12 mouse cellular contexts compared by ENCODE assay signal in the genomic region with DNA sequence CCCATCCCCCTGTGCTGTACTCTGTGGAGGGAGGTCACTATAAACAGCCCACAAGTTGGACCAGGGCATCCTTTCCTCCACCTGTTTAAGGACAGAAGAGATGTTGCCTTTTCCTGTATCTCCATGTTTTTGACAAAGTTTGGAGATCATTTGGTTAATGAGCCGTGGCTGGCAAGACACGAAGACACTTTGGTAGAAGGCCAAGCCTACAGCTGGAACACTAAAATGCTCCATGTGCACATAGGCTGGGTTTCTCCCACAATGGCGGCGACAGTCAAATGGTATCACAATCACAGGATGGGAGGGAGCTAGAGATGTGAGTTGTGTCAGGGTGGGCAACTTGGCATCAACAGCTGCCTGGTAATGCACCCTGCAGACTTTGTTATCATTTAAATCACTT.
"Had no signal": no experiment of that assay in that cellular context is flagged by ENCODE, and none has a peak within 500 bp of the region (broad histone marks: within the 10 kb centered on the region; RNA-seq: fewer than 3 reads in every experiment).

No protein-coding gene starts in this region.

- DNase-seq: kidney, adult 8-10 months; kidney, postnatal 36 days; left cerebral cortex, postnatal 4 days; midbrain, embryonic 14.5 days; retina, postnatal 1 day; right cerebral cortex, postnatal 14 days; thymus, postnatal 36 days had no signal

- H3K4me1 ChIP-seq: midbrain, embryonic 10.5 days had no signal

- H3K4me3 ChIP-seq: limb, embryonic 13.5 days; midbrain, embryonic 10.5 days; neural tube, embryonic 13.5 days had no signal

- H3K27me3 ChIP-seq: limb, embryonic 13.5 days; neural tube, embryonic 13.5 days had no signal

- H3K9ac ChIP-seq: limb, embryonic 13.5 days; liver, embryonic 14.5 days; neural tube, embryonic 13.5 days had no signal

- ATAC-seq: intestine, embryonic 16.5 days had no signal

- H3K27ac ChIP-seq: limb, embryonic 13.5 days; liver, embryonic 14.5 days; midbrain, embryonic 10.5 days; neural tube, embryonic 13.5 days had no signal

- H3K4me2 ChIP-seq: limb, embryonic 13.5 days; neural tube, embryonic 13.5 days had no signal

- H3K9me3 ChIP-seq: limb, embryonic 13.5 days; midbrain, embryonic 10.5 days; neural tube, embryonic 13.5 days had no signal

- H3K36me3 ChIP-seq: limb, embryonic 13.5 days; midbrain, embryonic 10.5 days; neural tube, embryonic 13.5 days had no signal
